Mouse (Mus musculus): Measurements from ENCODE around the gene Cytip. TPM values are rescaled to one million over a fixed set of nuclear protein-coding genes. Genes with fewer than 3 reads are reported as not detected.
A peak's percentile ranks its signal among the peaks of the same experiment; 100 is the strongest.

Gene Cytip
- polyA plus RNA-seq, 1 experiment from 2014 or later: 0.47 TPM

- Histone ChIP-seq H3K4me3 (ENCODE audit: control insufficient read depth in 1 of 2, insufficient read depth in 1 of 2, low read depth in 1 of 2, low read length in 2 of 2) (no peak overlapping the region), H3K27ac (replicated peaks in 1 of 2; ENCODE audit: control insufficient read depth in 1 of 2, insufficient read depth in 1 of 2, low read depth in 2 of 2, low read length in 2 of 2) (no peak overlapping the region; a peak in 1 of 4 replicates), H3K27me3 (ENCODE audit: control insufficient read depth, insufficient read depth, low read length) (no peaks in the 10 kb centered on the region), H3K9me3 (ENCODE audit: control insufficient read depth, low read length) (no peaks in the 10 kb centered on the region), H3K36me3 (ENCODE audit: control insufficient read depth, insufficient read depth, low read length) (no peaks in the 10 kb centered on the region), H3K9ac (ENCODE audit: low read length) (no peak overlapping the region), H3K4me1 (ENCODE audit: control insufficient read depth in 2 of 2, insufficient read depth in 2 of 2, low read length in 2 of 2) (peaks cover 2 to 15% of the 10 kb centered on the region in 2 experiments; a peak in 3 of 4 replicates), H3K4me2 (ENCODE audit: low read length) (peak overlapping the region; percentile 23; the same call in 1 of the 2 replicates)
- ATAC-seq (ENCODE audit: insufficient number of reproducible peaks, insufficient read depth, low FRiP score, low read depth): no peak
- WGBS: 62% methylated on average over 21 of the region's 21 CpGs
Measured at GRCm38 (mm10) chr2:58160541-58161307, 34.6 kb downstream of the Cytip start.

DNA sequence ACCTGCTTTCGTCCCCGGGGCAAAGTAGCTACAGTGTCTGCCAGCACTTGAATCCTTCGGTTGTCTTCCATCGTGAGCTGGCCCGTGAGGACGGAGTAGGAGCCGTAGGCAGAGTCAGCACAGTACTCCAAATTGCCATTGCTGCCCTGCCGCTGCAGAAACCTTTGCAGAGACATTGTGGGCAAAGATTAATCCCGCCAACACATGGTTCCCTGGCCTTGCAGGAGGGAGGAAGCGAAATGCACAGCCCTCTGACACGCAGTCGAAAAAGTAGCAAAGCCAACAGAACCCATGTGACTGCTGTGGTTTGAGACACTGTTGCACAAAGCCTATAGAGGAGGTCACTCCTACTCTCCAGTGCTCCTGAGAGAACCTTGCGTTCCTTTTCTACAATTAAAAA is 35.5 kb downstream of the Cytip start:
- WGBS: 93% methylated on average over 13 of the region's 13 CpGs
- Histone ChIP-seq H3K9ac (ENCODE audit: low read length) (no peak overlapping the region), H3K27me3 (ENCODE audit: control insufficient read depth, insufficient read depth, low read length) (no peaks in the 10 kb centered on the region), H3K9me3 (ENCODE audit: control insufficient read depth, low read length) (no peaks in the 10 kb centered on the region), H3K4me2 (ENCODE audit: low read length) (no peak overlapping the region), H3K4me1 (ENCODE audit: control insufficient read depth in 2 of 2, insufficient read depth in 2 of 2, low read length in 2 of 2) (peaks cover 2 to 16% of the 10 kb centered on the region in 2 experiments; a peak in 3 of 4 replicates), H3K27ac (replicated peaks in 1 of 2; ENCODE audit: control insufficient read depth in 1 of 2, insufficient read depth in 1 of 2, low read depth in 2 of 2, low read length in 2 of 2) (no peak overlapping the region), H3K36me3 (ENCODE audit: control insufficient read depth, insufficient read depth, low read length) (no peaks in the 10 kb centered on the region), H3K4me3 (ENCODE audit: control insufficient read depth in 1 of 2, insufficient read depth in 1 of 2, low read depth in 1 of 2, low read length in 2 of 2) (no peak overlapping the region)
- ATAC-seq (ENCODE audit: insufficient number of reproducible peaks, insufficient read depth, low FRiP score, low read depth): no peak

DNA sequence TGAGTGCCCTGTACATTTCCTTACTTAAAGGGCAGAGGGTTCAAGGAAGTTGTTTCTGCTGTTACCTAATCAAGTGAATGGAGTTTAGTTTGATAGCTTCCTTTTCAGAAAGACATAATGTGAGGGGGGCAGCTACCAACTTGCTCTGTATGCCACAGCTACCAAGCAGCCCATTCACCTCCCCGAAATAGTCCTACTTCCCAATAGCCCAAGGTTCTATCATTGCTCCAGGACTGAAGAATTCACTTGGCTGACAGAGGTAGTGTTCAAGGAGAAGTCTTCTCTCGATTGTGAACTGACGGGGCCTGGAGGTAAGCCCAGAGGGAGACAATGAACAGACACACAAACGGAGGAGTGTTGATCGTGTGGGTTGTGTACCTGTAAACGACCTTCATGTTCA is 36.2 kb downstream of the Cytip start:
- ATAC-seq (ENCODE audit: insufficient number of reproducible peaks, insufficient read depth, low FRiP score, low read depth): no peak
- Histone ChIP-seq H3K4me2 (ENCODE audit: low read length) (no peak overlapping the region), H3K4me1 (ENCODE audit: control insufficient read depth in 2 of 2, insufficient read depth in 2 of 2, low read length in 2 of 2) (peaks cover 2 to 16% of the 10 kb centered on the region in 2 experiments; a peak in 3 of 4 replicates), H3K4me3 (ENCODE audit: control insufficient read depth in 1 of 2, insufficient read depth in 1 of 2, low read depth in 1 of 2, low read length in 2 of 2) (no peak overlapping the region), H3K36me3 (ENCODE audit: control insufficient read depth, insufficient read depth, low read length) (no peaks in the 10 kb centered on the region), H3K9me3 (ENCODE audit: control insufficient read depth, low read length) (no peaks in the 10 kb centered on the region), H3K9ac (ENCODE audit: low read length) (no peak overlapping the region), H3K27ac (replicated peaks in 1 of 2; ENCODE audit: control insufficient read depth in 1 of 2, insufficient read depth in 1 of 2, low read depth in 2 of 2, low read length in 2 of 2) (no peak overlapping the region), H3K27me3 (ENCODE audit: control insufficient read depth, insufficient read depth, low read length) (no peaks in the 10 kb centered on the region)
- 83% methylated on average over 6 of the region's 6 CpGs for whole genome bisulfite sequencing

DNA sequence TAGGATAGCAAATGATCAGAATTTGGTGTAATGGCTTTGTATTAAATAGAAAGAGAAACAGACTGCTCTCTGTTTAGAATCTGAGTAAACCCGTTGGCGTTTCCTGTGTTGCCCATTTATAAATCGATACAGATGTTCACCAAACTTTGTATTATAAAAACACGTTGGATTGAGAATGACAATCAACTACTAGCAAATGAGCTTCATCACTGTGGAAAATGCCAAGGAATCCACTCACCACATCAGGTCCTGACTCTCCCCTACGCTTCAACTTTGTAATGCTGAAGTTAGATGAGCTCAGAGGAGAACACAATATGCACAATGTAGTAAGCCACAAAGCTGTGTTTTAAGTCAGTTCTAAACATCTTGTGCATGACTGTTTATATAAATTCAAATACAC is 36.8 kb downstream of the Cytip start:
- Histone ChIP-seq H3K27me3 (ENCODE audit: control insufficient read depth, insufficient read depth, low read length) (no peaks in the 10 kb centered on the region), H3K36me3 (ENCODE audit: control insufficient read depth, insufficient read depth, low read length) (no peaks in the 10 kb centered on the region), H3K4me2 (ENCODE audit: low read length) (no peak overlapping the region), H3K4me1 (ENCODE audit: control insufficient read depth in 2 of 2, insufficient read depth in 2 of 2, low read length in 2 of 2) (peaks cover 2 to 18% of the 10 kb centered on the region in 2 experiments; a peak in 3 of 4 replicates), H3K9me3 (ENCODE audit: control insufficient read depth, low read length) (no peaks in the 10 kb centered on the region), H3K9ac (ENCODE audit: low read length) (no peak overlapping the region), H3K4me3 (ENCODE audit: control insufficient read depth in 1 of 2, insufficient read depth in 1 of 2, low read depth in 1 of 2, low read length in 2 of 2) (no peak overlapping the region), H3K27ac (replicated peaks in 1 of 2; ENCODE audit: control insufficient read depth in 1 of 2, insufficient read depth in 1 of 2, low read depth in 2 of 2, low read length in 2 of 2) (no peak overlapping the region)
- no peak for ATAC-seq (ENCODE audit: insufficient number of reproducible peaks, insufficient read depth, low FRiP score, low read depth)
- WGBS: 84% methylated on average over 5 of the region's 5 CpGs

GRCm38 (mm10) chr2:58158107-58158506 is 37.2 kb downstream of the Cytip start:
- no peak for ATAC-seq (ENCODE audit: insufficient number of reproducible peaks, insufficient read depth, low FRiP score, low read depth)
- H3K27ac ChIP-seq (replicated peaks in 1 of 2; ENCODE audit: control insufficient read depth in 1 of 2, insufficient read depth in 1 of 2, low read depth in 2 of 2, low read length in 2 of 2): no peak overlapping the region
- H3K27me3 ChIP-seq (ENCODE audit: control insufficient read depth, insufficient read depth, low read length): no peaks in the 10 kb centered on the region
- no peak overlapping the region for H3K4me3 ChIP-seq (ENCODE audit: control insufficient read depth in 1 of 2, insufficient read depth in 1 of 2, low read depth in 1 of 2, low read length in 2 of 2)
- no peaks in the 10 kb centered on the region for H3K9me3 ChIP-seq (ENCODE audit: control insufficient read depth, low read length)
- no peak overlapping the region for H3K4me2 ChIP-seq (ENCODE audit: low read length)
- H3K4me1 ChIP-seq (ENCODE audit: control insufficient read depth in 2 of 2, insufficient read depth in 2 of 2, low read length in 2 of 2): peaks cover 2 to 18% of the 10 kb centered on the region in 2 experiments; a peak in 3 of 4 replicates
- H3K9ac ChIP-seq (ENCODE audit: low read length): no peak overlapping the region
- 80% methylated on average over 2 of the region's 2 CpGs for WGBS
- no peaks in the 10 kb centered on the region for H3K36me3 ChIP-seq (ENCODE audit: control insufficient read depth, insufficient read depth, low read length)

- 92% methylated on average over 5 of the region's 5 CpGs for WGBS
Measured at GRCm38 (mm10) chr2:58157466-58157865, 37.9 kb downstream of the Cytip start.

GRCm38 (mm10) chr2:58156495-58157392 is 38.6 kb downstream of the Cytip start:
- H3K9ac ChIP-seq (ENCODE audit: low read length): no peak overlapping the region
- no peak overlapping the region; a peak in 1 of 4 replicates for H3K27ac ChIP-seq (replicated peaks in 1 of 2; ENCODE audit: control insufficient read depth in 1 of 2, insufficient read depth in 1 of 2, low read depth in 2 of 2, low read length in 2 of 2)
- no peak overlapping the region for H3K4me3 ChIP-seq (ENCODE audit: control insufficient read depth in 1 of 2, insufficient read depth in 1 of 2, low read depth in 1 of 2, low read length in 2 of 2)
- H3K4me2 ChIP-seq (ENCODE audit: low read length): no peak overlapping the region
- no peaks in the 10 kb centered on the region for H3K9me3 ChIP-seq (ENCODE audit: control insufficient read depth, low read length)
- 67% methylated on average over 5 of the region's 5 CpGs for WGBS
- H3K27me3 ChIP-seq (ENCODE audit: control insufficient read depth, insufficient read depth, low read length): no peaks in the 10 kb centered on the region
- no peaks in the 10 kb centered on the region for H3K36me3 ChIP-seq (ENCODE audit: control insufficient read depth, insufficient read depth, low read length)
- no peak for ATAC-seq (ENCODE audit: insufficient number of reproducible peaks, insufficient read depth, low FRiP score, low read depth)
- H3K4me1 ChIP-seq (ENCODE audit: control insufficient read depth in 2 of 2, insufficient read depth in 2 of 2, low read length in 2 of 2): peaks cover 2 to 18% of the 10 kb centered on the region in 2 experiments; a peak in 3 of 4 replicates

More at GRCm38 (mm10) chr2:58157466-58157865, 37.9 kb downstream of the Cytip start:
- no peaks in the 10 kb centered on the region for H3K27me3 ChIP-seq (ENCODE audit: control insufficient read depth, insufficient read depth, low read length)
- no peak overlapping the region for H3K9ac ChIP-seq (ENCODE audit: low read length)
- H3K4me1 ChIP-seq (ENCODE audit: control insufficient read depth in 2 of 2, insufficient read depth in 2 of 2, low read length in 2 of 2): peaks cover 2 to 18% of the 10 kb centered on the region in 2 experiments; a peak in 3 of 4 replicates
- ATAC-seq (ENCODE audit: insufficient number of reproducible peaks, insufficient read depth, low FRiP score, low read depth): no peak
- H3K27ac ChIP-seq (replicated peaks in 1 of 2; ENCODE audit: control insufficient read depth in 1 of 2, insufficient read depth in 1 of 2, low read depth in 2 of 2, low read length in 2 of 2): no peak overlapping the region
- H3K4me3 ChIP-seq (ENCODE audit: control insufficient read depth in 1 of 2, insufficient read depth in 1 of 2, low read depth in 1 of 2, low read length in 2 of 2): no peak overlapping the region
- no peaks in the 10 kb centered on the region for H3K36me3 ChIP-seq (ENCODE audit: control insufficient read depth, insufficient read depth, low read length)
- H3K4me2 ChIP-seq (ENCODE audit: low read length): no peak overlapping the region
- no peaks in the 10 kb centered on the region for H3K9me3 ChIP-seq (ENCODE audit: control insufficient read depth, low read length)
